Mouse (Mus musculus) natural killer cell, adult 2 months (primary cell): Measurements from ENCODE around the gene Thsd1.
A peak's percentile ranks its signal among the peaks of the same experiment; 100 is the strongest.

Source experiments
- DNase-seq, 2 experiments: peaks; one replicate each; pipeline ENCODE4 v3.0.0; 2022; ENCODE audit warnings: low spot score in 2 of 2

Gene Thsd1

DNA sequence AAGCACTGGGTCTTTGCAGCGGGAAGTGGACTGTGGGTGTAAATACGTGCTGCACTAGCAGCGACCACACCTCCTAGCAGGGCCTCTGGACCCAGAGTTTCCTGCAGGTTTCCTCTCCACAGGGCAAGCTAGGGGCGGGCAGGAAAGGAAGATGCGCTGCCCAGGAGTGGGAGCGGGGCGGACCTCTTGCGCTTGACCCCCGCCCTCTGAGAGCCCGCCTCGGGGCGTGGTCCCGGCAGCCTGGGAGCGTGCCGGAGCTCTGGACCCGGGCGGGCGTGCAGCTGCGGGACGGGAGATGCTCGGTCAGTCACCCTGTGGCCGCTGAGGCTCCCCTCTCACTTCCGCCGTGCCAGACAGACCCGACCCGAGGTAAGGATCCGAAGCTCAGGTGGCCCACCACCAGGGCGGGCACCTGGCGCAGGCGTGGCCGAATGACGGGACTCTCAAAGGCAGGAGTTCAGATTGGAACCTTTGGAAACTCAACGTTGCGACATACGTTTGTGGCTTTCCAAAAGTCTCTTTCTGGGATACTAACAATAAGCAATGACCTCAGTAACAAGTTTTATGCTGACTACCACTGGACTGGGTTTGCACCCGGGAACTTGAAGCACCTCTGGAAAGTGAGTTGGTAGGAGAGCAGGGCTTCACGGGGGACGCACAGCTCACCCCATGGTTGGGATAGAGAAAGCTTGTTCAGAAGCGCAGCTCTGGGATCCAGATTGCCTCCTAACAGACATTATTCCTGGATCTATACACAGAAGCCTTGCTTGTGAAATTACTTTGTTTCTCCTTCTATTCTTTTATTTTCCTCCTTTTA lies at the start of gene Thsd1:
Gene Thsd1, plus strand, starts transcription at position 253 of the 817 bp plus-strand sequence.
- no peak for DNase-seq

DNA sequence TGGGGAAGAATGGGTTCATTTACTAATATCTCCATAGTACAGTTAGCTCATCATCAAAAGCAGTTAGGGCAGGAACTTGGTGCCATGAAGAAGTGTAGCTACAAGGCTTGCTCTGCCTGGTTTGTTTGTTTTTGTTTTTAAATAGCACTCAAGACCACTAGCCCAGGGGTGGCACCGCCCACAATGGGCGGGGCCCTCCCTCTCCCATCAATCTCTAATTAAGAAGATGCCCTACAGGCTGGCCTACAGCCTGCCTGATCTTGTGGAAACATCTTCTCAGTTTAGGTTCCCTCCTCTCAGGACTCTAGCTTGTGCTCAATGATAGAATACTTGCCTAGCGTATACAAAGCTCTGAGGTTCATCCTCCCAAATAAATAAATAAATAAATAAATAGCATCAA lies 42.2 kb upstream of the Thsd1 start:
- DNase-seq, result no peak

GRCm38 (mm10) chr8:22185431-22186397 lies 41.4 kb upstream of the Thsd1 start, which contains the start of gene Ckap2:
Ckap2 (minus strand) TSS chr8:22185819.
- peak; percentile 69 to 72 for DNase-seq

GRCm38 (mm10) chr8:22192660-22193431 lies 34.3 kb upstream of the Thsd1 start, which contains the start of gene Vps36:
Vps36 (plus strand) TSS chr8:22192809.
- peak; percentile 82 to 88 for DNase-seq

GRCm38 (mm10) chr8:22193432-22194010 lies 33.6 kb upstream of the Thsd1 start:
- no peak for DNase-seq

GRCm38 (mm10) chr8:22197914-22198313 lies 29.2 kb upstream of the Thsd1 start:
- no peak for DNase-seq

DNA sequence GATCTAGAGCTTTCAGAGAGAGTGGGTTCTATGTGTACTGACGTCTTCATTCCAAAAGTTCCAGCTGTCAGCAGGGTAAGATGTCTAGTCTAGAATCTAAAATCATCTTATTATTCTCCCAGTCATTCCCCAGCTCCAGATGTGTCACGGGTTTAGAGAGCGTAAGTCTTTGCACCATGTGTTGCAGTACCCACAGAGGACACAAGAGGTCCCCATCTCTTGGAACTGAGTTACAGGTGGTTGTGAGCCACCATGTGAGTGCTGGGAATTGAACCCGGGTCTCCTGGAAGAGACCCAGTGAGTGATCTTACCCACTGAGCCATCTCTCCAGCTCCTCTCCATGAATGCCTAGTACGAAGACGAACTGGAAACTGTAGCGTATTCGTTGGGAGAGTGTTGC lies 27.6 kb upstream of the Thsd1 start:
- DNase-seq, result no peak

DNA sequence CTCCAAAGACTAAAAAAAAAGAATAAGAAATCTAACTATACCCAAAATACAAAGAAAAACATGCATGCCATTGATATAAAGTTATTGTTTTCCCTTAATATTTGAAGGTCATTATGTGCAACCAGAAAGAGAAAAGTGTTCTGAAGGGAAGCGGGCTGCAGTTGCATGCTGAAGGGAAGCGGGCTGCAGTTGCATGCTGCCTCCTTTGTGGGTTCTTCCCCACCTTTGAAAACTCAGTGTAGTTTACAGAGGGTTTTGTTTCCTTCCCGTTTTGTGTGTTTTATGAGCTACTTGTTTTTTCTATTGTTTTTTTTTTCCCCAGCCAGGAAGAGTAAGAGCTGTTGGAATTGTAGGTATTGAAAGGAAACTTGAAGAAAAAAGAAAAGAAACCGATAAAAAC lies 19.6 kb upstream of the Thsd1 start:
- no peak for DNase-seq

GRCm38 (mm10) chr8:22209012-22209411 lies 18.1 kb upstream of the Thsd1 start:
- DNase-seq, result no peak

DNA sequence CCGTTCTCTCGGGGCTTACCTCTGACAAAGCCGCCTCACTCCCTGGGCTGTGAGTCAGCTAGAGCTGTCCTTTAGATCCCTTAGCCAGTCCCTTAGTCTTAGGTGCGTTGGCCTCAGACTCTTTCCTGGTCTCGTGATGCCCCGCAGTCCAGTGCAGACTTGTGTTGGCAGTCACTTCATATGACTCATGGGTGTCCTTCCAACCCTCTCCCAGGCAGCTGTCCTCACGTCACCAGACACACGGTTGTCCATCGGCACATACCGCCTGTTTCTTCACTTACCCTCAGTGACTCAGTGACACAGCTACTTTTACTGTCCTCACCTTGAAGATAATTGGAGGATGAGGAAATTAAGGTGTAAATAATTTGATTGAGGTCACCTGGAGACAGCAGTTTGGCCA lies 12.3 kb upstream of the Thsd1 start:
- no peak for DNase-seq

DNA sequence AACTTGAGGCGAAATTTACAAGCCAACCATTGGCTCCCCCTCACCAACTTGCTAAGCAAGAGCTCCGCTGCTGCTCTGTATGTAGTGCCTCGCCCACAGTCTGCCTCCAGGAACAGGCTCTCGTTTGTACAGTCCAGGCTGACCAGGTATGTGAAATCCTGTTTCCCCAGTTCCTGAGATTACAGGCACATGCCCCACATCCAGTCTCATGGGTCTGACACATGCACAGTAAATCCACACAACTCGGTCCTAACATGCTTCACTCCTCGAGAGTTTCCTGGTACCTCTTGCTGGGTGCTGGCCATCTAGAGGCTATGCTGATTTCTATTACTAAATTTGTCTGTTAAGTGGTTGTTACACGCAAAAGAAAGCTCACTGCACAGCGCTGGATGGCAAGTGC lies 752 bp upstream of the Thsd1 start:
- no peak for DNase-seq

DNA sequence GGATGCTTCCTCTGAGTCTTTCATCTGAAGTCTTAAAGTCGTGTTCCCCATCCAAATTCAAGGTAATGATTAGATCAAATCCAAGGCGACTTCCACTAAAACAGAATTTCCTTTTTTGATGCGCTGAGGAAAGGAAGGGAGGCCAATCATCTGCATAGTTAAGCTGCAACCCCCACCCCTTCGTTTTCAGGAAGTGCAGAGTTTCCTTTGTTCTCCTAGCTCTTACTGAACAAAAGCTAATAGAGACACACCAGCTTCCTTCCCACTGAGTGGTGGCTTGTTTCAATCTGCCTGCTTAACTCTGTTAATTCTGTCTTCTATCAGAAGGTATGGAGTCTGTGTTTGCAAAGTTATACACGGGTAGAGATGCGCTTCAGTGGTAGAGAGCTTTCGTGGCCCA lies 1.5 kb downstream of the Thsd1 start:
- no peak for DNase-seq

GRCm38 (mm10) chr8:22242986-22243385 lies 15.9 kb downstream of the Thsd1 start:
- no peak for DNase-seq

GRCm38 (mm10) chr8:22245663-22246062 lies 18.6 kb downstream of the Thsd1 start:
- DNase-seq, result no peak

- DNase-seq, result no peak
These were observed 20.8 kb downstream of the Thsd1 start for GRCm38 (mm10) chr8:22247956-22248355.

DNA sequence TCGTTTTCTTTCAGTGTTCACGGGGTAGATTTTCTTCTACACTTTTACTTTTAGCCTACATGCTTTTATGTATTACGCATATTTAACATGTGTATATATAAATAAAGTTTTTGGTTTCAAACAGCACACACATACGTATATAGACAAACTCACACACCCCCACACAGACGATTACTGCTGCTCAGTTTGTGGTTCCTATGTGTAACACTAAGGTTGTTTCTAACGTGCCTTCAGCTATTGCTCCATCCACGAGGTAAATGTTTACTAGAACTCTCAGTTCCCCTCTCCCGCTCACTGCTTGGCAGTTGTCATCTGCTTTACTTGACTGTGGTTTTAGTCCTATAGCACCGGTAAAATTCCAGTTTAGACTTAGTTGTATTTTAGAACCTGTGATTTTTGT lies 22.0 kb downstream of the Thsd1 start:
- no peak for DNase-seq

- DNase-seq, result no peak
These were observed 31.9 kb downstream of the Thsd1 start for GRCm38 (mm10) chr8:22258946-22259450.

DNA sequence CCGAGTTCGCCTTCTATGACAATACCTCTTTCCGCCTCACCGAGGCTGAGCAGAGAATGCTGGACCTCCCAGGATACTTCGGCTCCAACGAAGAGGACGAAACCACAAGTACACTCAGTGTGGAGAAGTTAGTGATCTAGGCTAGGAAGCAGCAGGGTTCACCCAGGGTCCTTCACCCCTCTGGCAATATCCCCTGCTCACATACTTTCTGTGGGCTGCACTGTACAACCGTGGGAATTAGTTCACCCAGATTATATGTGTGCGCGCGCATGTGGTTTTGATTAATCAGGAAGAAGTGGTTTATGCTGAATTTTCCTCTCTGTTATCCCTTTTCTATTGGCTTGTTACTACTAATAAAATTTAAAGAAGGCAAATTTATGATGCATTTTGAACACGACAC lies 32.4 kb downstream of the Thsd1 start:
- no peak for DNase-seq

DNA sequence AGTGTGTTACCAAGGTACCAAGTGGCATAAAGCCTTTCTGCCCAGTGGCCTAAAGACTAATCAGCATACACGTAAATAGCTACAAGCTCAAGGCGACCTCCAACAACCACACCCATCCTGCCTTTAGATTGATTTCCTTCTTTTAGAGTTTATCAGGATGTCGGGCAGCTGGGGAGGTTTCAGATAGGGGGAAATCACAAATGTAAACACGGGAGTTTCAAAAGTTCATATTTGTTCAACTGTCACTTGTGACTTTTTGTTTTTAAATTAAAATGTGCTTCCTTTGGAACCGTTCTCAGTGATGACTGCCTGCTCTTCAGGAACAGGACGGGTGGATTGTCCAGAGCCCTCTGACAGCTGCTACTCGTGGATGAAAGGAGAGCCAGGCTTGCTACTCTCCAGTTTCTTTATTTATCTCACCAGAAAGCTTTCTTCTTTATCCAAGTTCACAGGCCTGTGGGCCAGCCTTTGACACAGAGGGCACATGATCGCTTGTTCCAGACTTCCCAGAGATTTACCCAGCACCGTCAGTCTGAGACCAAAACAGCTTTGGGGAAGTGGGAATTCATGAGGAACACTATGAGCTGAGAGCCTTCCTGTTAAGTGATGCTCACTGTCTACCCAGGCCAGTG lies 33.1 kb downstream of the Thsd1 start:
- no peak for DNase-seq

DNA sequence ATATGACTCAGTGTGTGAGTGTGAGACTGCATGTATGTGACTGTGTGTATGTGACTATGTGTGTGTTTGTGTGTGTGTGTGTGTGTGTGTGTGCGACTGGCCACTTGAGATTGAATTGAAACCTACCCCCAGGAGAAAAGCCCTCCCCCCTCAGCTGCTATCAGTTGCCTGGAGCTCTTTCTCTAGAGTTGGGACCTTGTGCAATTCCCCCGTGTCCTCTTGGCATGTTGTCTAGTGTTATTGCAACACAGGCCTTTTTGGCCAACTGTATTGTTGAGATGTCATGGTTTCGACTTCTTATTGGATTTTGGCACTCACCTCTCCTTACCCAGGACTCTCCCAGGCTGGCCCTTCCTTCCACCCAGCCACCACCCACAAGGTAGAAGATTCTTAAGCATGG lies 35.2 kb downstream of the Thsd1 start:
- DNase-seq, result no peak

DNA sequence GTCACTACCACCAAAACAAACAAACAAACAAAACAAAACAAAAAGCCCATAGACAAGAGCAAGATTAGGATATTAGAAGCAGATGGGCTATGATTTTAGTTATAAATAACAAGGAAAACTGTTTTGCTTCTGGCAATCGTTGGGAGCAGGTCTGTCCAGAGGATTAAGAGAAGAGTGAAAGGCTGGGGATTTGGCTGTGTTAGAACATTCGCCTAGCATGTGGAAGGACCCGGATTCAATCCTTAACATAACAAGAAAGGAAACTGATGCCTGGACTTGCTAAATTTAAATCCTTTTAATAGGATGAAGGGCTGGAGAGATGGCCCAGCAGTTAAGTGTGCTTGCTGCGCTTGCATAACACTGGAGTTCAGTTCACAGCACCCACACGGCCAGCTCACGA lies 37.2 kb downstream of the Thsd1 start:
- no peak for DNase-seq
